Mouse (Mus musculus) small intestine, adult 2 months (tissue): ENCODE data around the gene Gm11037.

Source experiments
- CTCF ChIP-seq: fragments of 200-500 bp; IDR thresholded peaks from 2 replicates; pipeline ENCODE4 v1.5.1; 2012; ENCODE audit warnings: low read depth, mild to moderate bottlenecking, control low read depth, inconsistent platforms, low read length, moderate library complexity, mixed read lengths; ENCODE audit not compliant: insufficient replicate concordance, insufficient read length; ENCODE audit errors: extremely low read depth
- POLR2A ChIP-seq: fragments of 200-500 bp; IDR thresholded peaks from 2 replicates; pipeline ENCODE4 v1.6.1; 2012; ENCODE audit warnings: low read depth, mild to moderate bottlenecking, control low read depth, inconsistent platforms, low read length, moderate library complexity

GRCm38 (mm10) chr2:131086667-131087390 lies 46.5 kb upstream of the Gm11037 start, which contains the start of gene Siglec1:
- TF ChIP-seq POLR2A (no peak), CTCF (no peak)
